ENCODE assay signal across 10 mouse cellular contexts in genomic region chr10:92163071-92163504, GRCm38 (mm10).
DNase-seq lines count a peak whose midpoint lies in the region; ATAC-seq lines count a peak whose summit lies in the region.
"Had no signal": no experiment of that assay in that cellular context is flagged by ENCODE, and none has a peak within 500 bp of the region (broad histone marks: within the 10 kb centered on the region; RNA-seq: fewer than 3 reads in every experiment).

No protein-coding gene starts in this region.

- peak; percentile 26; the same call in 1 of the 2 replicates for ATAC-seq in forebrain, embryonic 16.5 days
- ATAC-seq in midbrain, embryonic 13.5 days: no peak
- ATAC-seq in erythroid progenitor cell, adult 5-6 weeks (replicated peaks; ENCODE audit: low FRiP score, poor library complexity, severe bottlenecking): no peak
- no peak for ATAC-seq in CD4-positive, CD25-positive, alpha-beta regulatory T cell, adult 4 months
- ATAC-seq: lung, postnatal 0 days had no signal

- WGBS in forebrain, embryonic 16.5 days: 1% methylated on average over 7 of the region's 7 CpGs
- WGBS in midbrain, embryonic 13.5 days: 2% methylated on average over 7 of the region's 7 CpGs

- H3K36me3 ChIP-seq in forebrain, embryonic 16.5 days (ENCODE audit: control insufficient read depth, insufficient read depth): no peaks in the 10 kb centered on the region
- no peaks in the 10 kb centered on the region for H3K36me3 ChIP-seq in midbrain, embryonic 13.5 days

- H3K4me3 ChIP-seq in forebrain, embryonic 16.5 days (replicated peaks; ENCODE audit: low read length): peak overlapping the region; percentile 56
- H3K4me3 ChIP-seq in midbrain, embryonic 13.5 days (replicated peaks): peak overlapping the region; percentile 74

- DNase-seq in frontal cortex, adult 2 months (ENCODE audit: extremely low spot score in 1 of 2, low spot score in 1 of 2): peak; percentile 2 to 18
- no peak for DNase-seq in frontal cortex, postnatal 25 days (ENCODE audit: low spot score in 2 of 2)
- DNase-seq in Muller cell, postnatal 12 days (ENCODE audit: inconsistent ontology term): peak; percentile 55
- DNase-seq in adrenal gland, adult 18-20 months (ENCODE audit: low spot score in 2 of 2): no peak
- DNase-seq: heart, postnatal 36 days had no signal

- H3K27ac ChIP-seq in forebrain, embryonic 16.5 days (ENCODE audit: low read length): peak overlapping the region; percentile 56
- H3K27ac ChIP-seq in midbrain, embryonic 13.5 days: peak overlapping the region; percentile 99

- H3K9me3 ChIP-seq in forebrain, embryonic 16.5 days (ENCODE audit: control insufficient read depth, low read length): no peaks in the 10 kb centered on the region
- no peaks in the 10 kb centered on the region for H3K9me3 ChIP-seq in midbrain, embryonic 13.5 days

- H3K4me1 ChIP-seq in forebrain, embryonic 16.5 days (replicated peaks; ENCODE audit: control insufficient read depth, insufficient read depth, low read length): peaks cover 21% of the 10 kb centered on the region
- H3K4me1 ChIP-seq in midbrain, embryonic 13.5 days (replicated peaks): peaks cover 35% of the 10 kb centered on the region

- peak overlapping the region; percentile 69 for H3K9ac ChIP-seq in forebrain, embryonic 16.5 days (replicated peaks; ENCODE audit: low read depth, low read length)
- H3K9ac ChIP-seq in midbrain, embryonic 13.5 days (replicated peaks): peak overlapping the region; percentile 97

- H3K27me3 ChIP-seq in forebrain, embryonic 16.5 days (replicated peaks; ENCODE audit: control insufficient read depth, insufficient read depth, low read length): 0 out of 2 replicates have a peak, but pooled peaks cover 8% of the 10 kb centered on the region
- peaks cover 9% of the 10 kb centered on the region; the same call in 1 of the 2 replicates for H3K27me3 ChIP-seq in midbrain, embryonic 13.5 days

- peak overlapping the region; percentile 92 for H3K4me2 ChIP-seq in forebrain, embryonic 16.5 days (ENCODE audit: low read length)
- H3K4me2 ChIP-seq in midbrain, embryonic 13.5 days (replicated peaks): peak overlapping the region; percentile 61

Comparison
In these comparisons a context has a peak if more than half of its experiments do, and no peak if none do; other contexts are left out.
1. DNase-seq: peak in frontal cortex, adult 2 months (2 of 2) and Muller cell, postnatal 12 days (single experiment); none in frontal cortex, postnatal 25 days (0 of 2) and adrenal gland, adult 18-20 months (0 of 2).